Mouse (Mus musculus) bone marrow macrophage, adult 2 months (primary cell): ENCODE measurements around the gene Ninj1.

Source experiments
- CTCF ChIP-seq: IDR thresholded peaks from 2 replicates; pipeline ENCODE4 v1.5.1; 2012; ENCODE audit warnings: low read depth, mild to moderate bottlenecking, low read length, moderate library complexity
- POLR2A ChIP-seq: IDR thresholded peaks from 2 replicates; pipeline ENCODE4 v1.6.1; 2012; ENCODE audit warnings: mild to moderate bottlenecking, low read depth, low read length, borderline replicate concordance

- TF ChIP-seq POLR2A (no peak), CTCF (no peak)
Measured at GRCm38 (mm10) chr13:49202556-49202955, 15.3 kb downstream of the Ninj1 start.
